Mouse (Mus musculus) embryonic facial prominence, embryonic 13.5 days (tissue): Measurements from ENCODE around the gene Myo16. TPM values are rescaled to one million over a fixed set of nuclear protein-coding genes. Genes with fewer than 3 reads are reported as not detected.

Source experiments
- ATAC-seq: fragments of 200-750 bp; cut with Nextera tagmentation; 2 replicates; pipeline ENCODE4 v1.8.0; 2017; ENCODE audit warnings: low read depth; ENCODE audit not compliant: insufficient number of reproducible peaks, insufficient read depth, low FRiP score, low TSS enrichment
- H3K27ac ChIP-seq: fragments of 300-500 bp; sonication (generic); 2 replicates; pipeline ENCODE4 v1.5.1; 2015; ENCODE audit warnings: moderate library complexity, mild to moderate bottlenecking, inconsistent platforms
- H3K27me3 ChIP-seq: fragments of 300-500 bp; sonication (generic); 2 replicates; pipeline ENCODE4 v1.6.1; 2015; ENCODE audit warnings: mild to moderate bottlenecking, inconsistent platforms
- H3K36me3 ChIP-seq: fragments of 300-500 bp; sonication (generic); 2 replicates; pipeline ENCODE4 v1.6.1; 2015; ENCODE audit warnings: mild to moderate bottlenecking, inconsistent platforms
- H3K4me1 ChIP-seq: fragments of 300-500 bp; sonication (generic); 2 replicates; pipeline ENCODE4 v1.6.1; 2015; ENCODE audit warnings: inconsistent platforms
- H3K4me2 ChIP-seq: fragments of 300-500 bp; sonication (generic); 2 replicates; pipeline ENCODE4 v1.6.1; 2015; ENCODE audit warnings: moderate library complexity, mild to moderate bottlenecking, inconsistent platforms
- H3K4me3 ChIP-seq: fragments of 300-500 bp; sonication (generic); 2 replicates; pipeline ENCODE4 v1.5.1; 2015; ENCODE audit warnings: mild to moderate bottlenecking, inconsistent platforms
- H3K9ac ChIP-seq: fragments of 300-500 bp; sonication (generic); 2 replicates; pipeline ENCODE4 v1.6.1; 2015; ENCODE audit warnings: mild to moderate bottlenecking, inconsistent platforms
- H3K9me3 ChIP-seq: fragments of 300-500 bp; sonication (generic); 2 replicates; pipeline ENCODE4 v1.6.1; 2016; ENCODE audit warnings: inconsistent platforms
- WGBS: fragments of 180-500 bp; shearing (Covaris S2); methylation state at CpG from one replicate; pipeline ENCODE4 v1.1.7; 2015; ENCODE audit warnings: mixed read lengths; 5-methylcytosine and 5-hydroxymethylcytosine counted together
- polyA plus RNA-seq: library from polyadenylated mRNA; unstranded; fragments of >200 nt; fragmentation: Nextera tagmentation; extraction: Ambion mirVana; gene quantifications from 2 replicates; pipeline ENCODE4 v1.2.1, GENCODE M21; 2015

The Myo16 gene
- polyA plus RNA-seq, 1 experiment from 2014 or later, result 0.46 TPM

GRCm38 (mm10) chr8:10391096-10391683, 237.5 kb downstream of the Myo16 start:
- peaks cover 7% of the 10 kb centered on the region; the same call in 1 of the 2 replicates for H3K4me1 ChIP-seq
- WGBS, result 52% methylated on average over 7 of the region's 7 CpGs
- peaks cover 18% of the 10 kb centered on the region for H3K27me3 ChIP-seq
- H3K4me3 ChIP-seq, result no peak overlapping the region
- no peak overlapping the region for H3K4me2 ChIP-seq
- no peak overlapping the region for H3K27ac ChIP-seq
- H3K9ac ChIP-seq, result no peak overlapping the region
- no peaks in the 10 kb centered on the region for H3K9me3 ChIP-seq
- no peaks in the 10 kb centered on the region for H3K36me3 ChIP-seq
- no peak for ATAC-seq

GRCm38 (mm10) chr8:10391913-10392312, 238.2 kb downstream of the Myo16 start:
- Histone ChIP-seq H3K9ac (no peak overlapping the region), H3K27me3 (peaks cover 18% of the 10 kb centered on the region), H3K4me2 (no peak overlapping the region), H3K4me1 (peaks cover 7% of the 10 kb centered on the region; the same call in 1 of the 2 replicates), H3K27ac (no peak overlapping the region), H3K36me3 (no peaks in the 10 kb centered on the region), H3K9me3 (no peaks in the 10 kb centered on the region), H3K4me3 (no peak overlapping the region)
- ATAC-seq, result no peak
- 71% methylated on average over 6 of the region's 6 CpGs for WGBS

GRCm38 (mm10) chr8:10394506-10394905, 240.8 kb downstream of the Myo16 start:
- Histone ChIP-seq H3K27me3 (peaks cover 18% of the 10 kb centered on the region), H3K9me3 (no peaks in the 10 kb centered on the region), H3K27ac (no peak overlapping the region), H3K9ac (no peak overlapping the region), H3K4me2 (no peak overlapping the region), H3K4me3 (no peak overlapping the region), H3K36me3 (no peaks in the 10 kb centered on the region), H3K4me1 (peaks cover 7% of the 10 kb centered on the region; the same call in 1 of the 2 replicates)
- WGBS, result 67% methylated on average over 2 of the region's 2 CpGs
- no peak for ATAC-seq

- H3K9ac ChIP-seq, result no peak overlapping the region
- no peak overlapping the region for H3K27ac ChIP-seq
- 81% methylated on average over 7 of the region's 7 CpGs for WGBS
- H3K4me3 ChIP-seq, result no peak overlapping the region
- H3K27me3 ChIP-seq, result peaks cover 18% of the 10 kb centered on the region
- no peak overlapping the region for H3K4me2 ChIP-seq
- H3K9me3 ChIP-seq, result no peaks in the 10 kb centered on the region
- H3K36me3 ChIP-seq, result no peaks in the 10 kb centered on the region
- ATAC-seq, result no peak
- H3K4me1 ChIP-seq, result peaks cover 7% of the 10 kb centered on the region; the same call in 1 of the 2 replicates
Measured at GRCm38 (mm10) chr8:10395146-10395545, 241.4 kb downstream of the Myo16 start.

- WGBS, result 12% methylated on average over 4 of the region's 4 CpGs
- H3K9me3 ChIP-seq, result no peaks in the 10 kb centered on the region
- H3K4me1 ChIP-seq, result peaks cover 7% of the 10 kb centered on the region; the same call in 1 of the 2 replicates
- H3K27ac ChIP-seq, result no peak overlapping the region
- no peak for ATAC-seq
- no peaks in the 10 kb centered on the region for H3K36me3 ChIP-seq
- H3K27me3 ChIP-seq, result peaks cover 16% of the 10 kb centered on the region; the same call in 1 of the 2 replicates
- no peak overlapping the region for H3K4me3 ChIP-seq
- H3K9ac ChIP-seq, result no peak overlapping the region
- H3K4me2 ChIP-seq, result no peak overlapping the region
Measured at GRCm38 (mm10) chr8:10402606-10403005, 248.9 kb downstream of the Myo16 start.

- Histone ChIP-seq H3K4me3 (no peak overlapping the region), H3K4me2 (no peak overlapping the region), H3K4me1 (peaks cover 7% of the 10 kb centered on the region; the same call in 1 of the 2 replicates), H3K9ac (no peak overlapping the region), H3K27me3 (peaks cover 16% of the 10 kb centered on the region; the same call in 1 of the 2 replicates), H3K9me3 (no peaks in the 10 kb centered on the region), H3K27ac (no peak overlapping the region), H3K36me3 (no peaks in the 10 kb centered on the region)
- WGBS, result 28% methylated on average over 8 of the region's 8 CpGs
- ATAC-seq, result no peak
Measured at GRCm38 (mm10) chr8:10405469-10405868, 251.8 kb downstream of the Myo16 start.

- WGBS, result 89% methylated on average over 9 of the region's 9 CpGs
- no peak overlapping the region for H3K27ac ChIP-seq
Measured at GRCm38 (mm10) chr8:10409043-10409442, 255.3 kb downstream of the Myo16 start.

GRCm38 (mm10) chr8:10411511-10411910, 257.8 kb downstream of the Myo16 start:
- Histone ChIP-seq H3K4me3 (no peak overlapping the region), H3K4me1 (no peaks in the 10 kb centered on the region), H3K36me3 (no peaks in the 10 kb centered on the region), H3K9me3 (no peaks in the 10 kb centered on the region), H3K27ac (no peak overlapping the region), H3K27me3 (peaks cover 12% of the 10 kb centered on the region; the same call in 1 of the 2 replicates), H3K9ac (no peak overlapping the region), H3K4me2 (no peak overlapping the region)
- no peak for ATAC-seq
- WGBS, result 75% methylated on average over 4 of the region's 4 CpGs

More at GRCm38 (mm10) chr8:10409043-10409442, 255.3 kb downstream of the Myo16 start:
- H3K27me3 ChIP-seq, result peaks cover 13% of the 10 kb centered on the region; the same call in 1 of the 2 replicates
- no peaks in the 10 kb centered on the region for H3K36me3 ChIP-seq
- no peak overlapping the region for H3K9ac ChIP-seq
- H3K4me1 ChIP-seq, result peaks cover 7% of the 10 kb centered on the region; the same call in 1 of the 2 replicates
- no peak for ATAC-seq
- no peaks in the 10 kb centered on the region for H3K9me3 ChIP-seq
- no peak overlapping the region for H3K4me2 ChIP-seq
- no peak overlapping the region for H3K4me3 ChIP-seq

- no peak for ATAC-seq
- 86% methylated on average over 8 of the region's 8 CpGs for WGBS
- no peak overlapping the region for H3K4me2 ChIP-seq
Measured at GRCm38 (mm10) chr8:10413881-10414280, 260.2 kb downstream of the Myo16 start.

GRCm38 (mm10) chr8:10414684-10415212, 261.0 kb downstream of the Myo16 start:
- ATAC-seq, result no peak
- WGBS, result 23% methylated on average over 6 of the region's 6 CpGs
- H3K4me2 ChIP-seq, result no peak overlapping the region

More at GRCm38 (mm10) chr8:10413881-10414280, 260.2 kb downstream of the Myo16 start:
- H3K4me3 ChIP-seq, result no peak overlapping the region
- no peak overlapping the region for H3K27ac ChIP-seq
- no peak overlapping the region for H3K9ac ChIP-seq
- H3K36me3 ChIP-seq, result no peaks in the 10 kb centered on the region
- peaks cover 7% of the 10 kb centered on the region; the same call in 1 of the 2 replicates for H3K27me3 ChIP-seq
- H3K4me1 ChIP-seq, result no peaks in the 10 kb centered on the region
- no peaks in the 10 kb centered on the region for H3K9me3 ChIP-seq

GRCm38 (mm10) chr8:10415288-10415687, 261.6 kb downstream of the Myo16 start:
- H3K27ac ChIP-seq, result no peak overlapping the region

More at GRCm38 (mm10) chr8:10414684-10415212, 261.0 kb downstream of the Myo16 start:
- no peaks in the 10 kb centered on the region for H3K36me3 ChIP-seq
- H3K4me3 ChIP-seq, result no peak overlapping the region
- H3K9ac ChIP-seq, result no peak overlapping the region
- no peak overlapping the region for H3K27ac ChIP-seq
- no peaks in the 10 kb centered on the region for H3K4me1 ChIP-seq
- no peaks in the 10 kb centered on the region for H3K9me3 ChIP-seq
- peaks cover 7% of the 10 kb centered on the region; the same call in 1 of the 2 replicates for H3K27me3 ChIP-seq

GRCm38 (mm10) chr8:10415885-10416284, 262.2 kb downstream of the Myo16 start:
- H3K27ac ChIP-seq, result no peak overlapping the region
- peaks cover 7% of the 10 kb centered on the region; the same call in 1 of the 2 replicates for H3K27me3 ChIP-seq
- 79% methylated on average over 9 of the region's 9 CpGs for WGBS
- H3K4me3 ChIP-seq, result no peak overlapping the region
- no peak overlapping the region for H3K4me2 ChIP-seq
- H3K9ac ChIP-seq, result no peak overlapping the region
- ATAC-seq, result no peak
- H3K36me3 ChIP-seq, result no peaks in the 10 kb centered on the region
- no peaks in the 10 kb centered on the region for H3K4me1 ChIP-seq
- H3K9me3 ChIP-seq, result 0 out of 2 replicates have a peak, but pooled peaks cover 3% of the 10 kb centered on the region

More at GRCm38 (mm10) chr8:10415288-10415687, 261.6 kb downstream of the Myo16 start:
- Histone ChIP-seq H3K4me3 (no peak overlapping the region), H3K4me2 (no peak overlapping the region), H3K9ac (no peak overlapping the region), H3K27me3 (peaks cover 7% of the 10 kb centered on the region; the same call in 1 of the 2 replicates), H3K36me3 (no peaks in the 10 kb centered on the region), H3K9me3 (no peaks in the 10 kb centered on the region), H3K4me1 (no peaks in the 10 kb centered on the region)
- ATAC-seq, result no peak
- WGBS, result 29% methylated on average over 7 of the region's 7 CpGs
